Mouse (Mus musculus): ENCODE measurements at regions not wholly inside any gene's neighbourhood (a gene's known extent, or its start where the extent isn't known, plus 50 kb on each side); places are given as distances from the start of the nearest gene placed in this dataset.

DNA sequence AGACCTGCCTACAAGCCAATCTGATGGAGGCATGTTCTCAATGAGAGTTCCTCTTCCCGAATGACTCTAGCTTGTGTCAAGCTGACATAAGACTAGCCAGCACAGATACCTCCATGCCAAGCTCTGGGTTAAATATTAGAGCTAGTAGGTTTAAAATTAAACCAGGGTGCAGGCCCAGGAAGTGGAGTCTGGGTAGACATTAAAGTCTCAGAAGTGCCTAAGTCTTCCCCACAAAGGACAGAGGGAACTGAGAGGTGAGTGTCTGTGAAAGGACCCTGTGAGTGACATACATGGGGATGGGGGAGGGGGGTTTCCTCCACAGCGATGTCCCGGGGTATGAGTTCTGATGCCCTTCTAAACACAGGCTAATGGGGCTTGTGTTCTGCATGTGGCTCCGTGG is 90.2 kb upstream of the Sertad2 start:
- no peaks in the 10 kb centered on the region for H3K36me3 ChIP-seq (ENCODE audit: inconsistent target)
- H3K27ac ChIP-seq: no peak overlapping the region
- H3K79me2 ChIP-seq (ENCODE audit: inconsistent target): no peaks in the 10 kb centered on the region
- no peak overlapping the region for H3K4me3 ChIP-seq (ENCODE audit: inconsistent target)
- 76% methylated on average over 4 of the region's 4 CpGs for WGBS (ENCODE audit: missing documents)

DNA sequence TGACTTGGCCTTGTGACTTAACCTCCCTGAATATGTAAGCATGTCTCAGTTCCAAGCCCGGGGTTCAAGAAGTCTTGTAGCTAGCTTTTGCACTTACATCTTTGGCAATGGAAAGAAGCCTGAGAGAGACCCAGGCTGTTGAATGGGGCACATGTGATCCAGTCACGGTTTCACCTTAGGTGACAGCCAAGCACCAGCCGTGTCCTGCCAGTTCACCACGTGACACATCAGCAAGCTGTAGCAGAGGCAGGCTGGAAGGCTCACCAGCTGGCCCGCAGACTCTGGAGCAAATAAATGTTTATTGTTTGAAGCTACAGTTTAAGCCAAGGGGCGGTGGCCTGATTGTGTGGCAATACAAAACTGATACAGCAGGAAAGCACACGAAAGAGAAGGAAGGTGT is 89.3 kb upstream of the Sertad2 start:
- no peak overlapping the region for H3K4me3 ChIP-seq (ENCODE audit: inconsistent target)
- no peak overlapping the region for H3K27ac ChIP-seq
- H3K79me2 ChIP-seq (ENCODE audit: inconsistent target): no peaks in the 10 kb centered on the region
- 94% methylated on average over 7 of the region's 7 CpGs for WGBS (ENCODE audit: missing documents)
- no peaks in the 10 kb centered on the region for H3K36me3 ChIP-seq (ENCODE audit: inconsistent target)

DNA sequence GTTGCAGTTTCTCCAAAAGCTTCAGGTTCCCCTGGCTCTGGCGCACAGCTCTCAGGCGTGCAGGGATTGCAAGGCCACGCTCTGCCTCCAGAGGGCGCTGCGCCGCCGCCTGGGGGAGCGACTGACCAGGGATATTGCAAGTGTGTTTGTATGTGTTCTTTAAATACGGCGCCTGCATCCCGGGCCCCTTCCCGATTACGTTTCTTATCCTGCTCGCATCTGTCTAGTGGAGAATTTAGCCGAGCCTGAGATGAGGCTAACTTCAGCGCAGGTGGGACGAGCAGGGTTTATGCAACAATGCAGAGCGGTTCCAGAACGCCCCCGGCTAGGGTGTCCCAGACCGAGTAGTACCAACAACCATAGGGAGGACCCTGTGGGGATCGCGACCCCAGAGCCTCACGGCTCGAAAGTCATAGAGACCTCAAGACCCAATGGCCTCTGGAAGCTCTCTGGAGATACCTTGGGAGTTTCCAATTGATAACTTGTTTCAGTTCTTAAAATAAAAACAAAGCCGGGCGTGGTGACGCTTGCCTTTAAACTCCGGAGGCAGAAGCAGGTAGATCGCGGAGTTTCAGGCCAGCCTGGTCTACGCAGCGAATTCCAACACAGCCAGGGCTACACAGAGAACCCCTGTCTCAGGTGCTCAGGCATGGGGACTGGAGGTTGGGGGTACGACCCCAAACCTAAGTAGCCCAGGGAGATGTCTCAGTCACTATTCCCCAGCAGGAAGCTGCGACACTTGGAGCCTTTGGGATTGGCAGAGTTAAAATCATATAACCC is 87.8 kb upstream of the Sertad2 start:
- 2% methylated on average over 34 of the region's 35 CpGs for WGBS (ENCODE audit: missing documents)
- no peaks in the 10 kb centered on the region for H3K79me2 ChIP-seq (ENCODE audit: inconsistent target)

DNA sequence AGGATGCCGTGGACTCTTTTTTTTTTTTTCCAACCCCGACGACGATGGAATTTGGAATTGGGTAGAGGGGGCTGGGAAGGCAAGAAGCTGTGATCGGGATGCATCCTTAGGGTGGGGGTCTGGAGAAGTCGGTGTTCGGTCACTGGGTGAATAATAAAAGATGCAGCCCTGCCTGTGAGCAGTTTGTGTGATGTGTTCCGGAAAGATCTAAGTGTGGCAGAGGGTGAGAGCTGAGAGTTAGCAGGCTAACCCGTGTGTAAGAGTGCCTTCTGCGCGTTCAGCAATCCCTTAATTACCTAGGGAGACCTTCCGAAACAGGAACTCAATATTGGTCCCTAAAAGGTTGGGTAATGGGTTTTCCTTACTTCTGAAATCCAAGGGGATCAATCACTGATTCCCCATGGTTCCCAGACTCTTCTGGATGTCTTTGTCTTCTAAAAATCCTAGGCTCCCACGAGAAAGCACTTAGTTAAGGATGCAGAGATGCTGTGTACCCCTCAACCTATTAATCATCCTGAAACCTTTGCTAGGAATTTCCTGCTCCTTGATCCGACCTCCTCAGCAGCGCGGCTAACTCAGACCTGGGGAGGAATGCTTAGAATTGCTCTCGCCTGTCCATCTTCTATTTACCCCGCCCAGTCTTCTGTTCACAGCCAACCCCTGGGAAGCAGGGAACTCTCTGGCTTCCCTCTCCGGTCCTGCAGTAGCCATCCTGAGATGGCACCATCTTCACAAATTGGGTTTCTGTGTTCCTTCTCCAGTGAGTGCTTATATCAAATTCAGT is 87.0 kb upstream of the Sertad2 start:
- 58% methylated on average over 16 of the region's 19 CpGs for WGBS (ENCODE audit: missing documents)
- Histone ChIP-seq H3K4me3 (ENCODE audit: inconsistent target) (peak overlapping the region; percentile 77; the same call in 1 of the 2 replicates), H3K27ac (no peak overlapping the region), H3K79me2 (ENCODE audit: inconsistent target) (no peaks in the 10 kb centered on the region), H3K36me3 (ENCODE audit: inconsistent target) (no peaks in the 10 kb centered on the region)

More for the DNA sequence above, 87.8 kb upstream of the Sertad2 start:
- H3K27ac ChIP-seq: 0 out of 2 replicates have a peak overlapping the region, but pooled peaks have one; percentile 21
- no peaks in the 10 kb centered on the region for H3K36me3 ChIP-seq (ENCODE audit: inconsistent target)
- peak overlapping the region; percentile 77 for H3K4me3 ChIP-seq (ENCODE audit: inconsistent target)

DNA sequence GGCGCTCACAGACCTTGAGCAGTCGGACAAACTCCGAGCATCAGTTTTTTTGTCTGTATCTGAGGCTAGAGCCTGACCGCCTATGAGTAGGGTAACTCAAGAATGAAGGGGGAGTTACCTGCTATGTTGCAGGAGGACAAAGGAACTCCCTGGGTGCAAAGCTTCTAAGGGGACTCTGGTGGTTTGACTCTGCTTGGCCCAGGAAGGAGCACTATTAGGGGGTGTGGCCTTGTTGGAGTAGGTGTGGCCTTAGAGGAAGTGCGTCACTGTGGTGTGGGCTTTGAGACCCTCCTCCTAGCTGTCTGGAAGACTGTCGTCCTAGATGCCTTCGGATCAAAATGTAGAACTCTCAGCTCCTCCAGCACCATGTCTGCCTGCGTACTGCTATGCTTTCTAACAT is 83.9 kb upstream of the Sertad2 start:
- Histone ChIP-seq H3K4me3 (ENCODE audit: inconsistent target) (no peak overlapping the region), H3K36me3 (ENCODE audit: inconsistent target) (no peaks in the 10 kb centered on the region), H3K27ac (no peak overlapping the region), H3K79me2 (ENCODE audit: inconsistent target) (no peaks in the 10 kb centered on the region)
- WGBS (ENCODE audit: missing documents): 98% methylated on average over 8 of the region's 8 CpGs

- Histone ChIP-seq H3K36me3 (ENCODE audit: inconsistent target) (no peaks in the 10 kb centered on the region), H3K4me3 (ENCODE audit: inconsistent target) (no peak overlapping the region), H3K79me2 (ENCODE audit: inconsistent target) (no peaks in the 10 kb centered on the region), H3K27ac (no peak overlapping the region)
- WGBS (ENCODE audit: missing documents): 88% methylated on average over 7 of the region's 7 CpGs
Measured at GRCm38 (mm10) chr11:20460501-20460921, 82.5 kb upstream of the Sertad2 start.

DNA sequence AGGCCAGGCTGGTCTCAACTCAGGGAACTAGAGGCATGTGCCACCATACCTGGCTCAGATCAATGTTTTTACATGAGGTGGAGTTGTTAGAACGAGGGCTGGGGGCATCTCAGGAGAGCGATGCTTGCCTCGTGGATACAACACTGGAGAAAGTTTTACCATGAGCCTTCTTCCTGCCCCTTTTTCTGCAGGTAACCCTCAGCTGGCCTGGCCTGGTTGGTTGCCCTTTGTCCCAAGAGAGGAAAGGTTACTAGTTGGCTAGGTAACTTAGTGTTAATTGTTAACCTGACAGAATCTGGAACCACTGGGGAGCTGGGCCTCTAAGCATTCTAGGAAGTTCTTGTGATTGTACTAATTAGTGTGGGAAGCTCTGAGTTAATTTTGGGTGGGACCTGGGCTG is 81.0 kb upstream of the Sertad2 start:
- H3K4me3 ChIP-seq (ENCODE audit: inconsistent target): no peak overlapping the region
- no peak overlapping the region for H3K27ac ChIP-seq
- H3K36me3 ChIP-seq (ENCODE audit: inconsistent target): no peaks in the 10 kb centered on the region
- 95% methylated on average over 3 of the region's 3 CpGs for WGBS (ENCODE audit: missing documents)
- no peaks in the 10 kb centered on the region for H3K79me2 ChIP-seq (ENCODE audit: inconsistent target)

DNA sequence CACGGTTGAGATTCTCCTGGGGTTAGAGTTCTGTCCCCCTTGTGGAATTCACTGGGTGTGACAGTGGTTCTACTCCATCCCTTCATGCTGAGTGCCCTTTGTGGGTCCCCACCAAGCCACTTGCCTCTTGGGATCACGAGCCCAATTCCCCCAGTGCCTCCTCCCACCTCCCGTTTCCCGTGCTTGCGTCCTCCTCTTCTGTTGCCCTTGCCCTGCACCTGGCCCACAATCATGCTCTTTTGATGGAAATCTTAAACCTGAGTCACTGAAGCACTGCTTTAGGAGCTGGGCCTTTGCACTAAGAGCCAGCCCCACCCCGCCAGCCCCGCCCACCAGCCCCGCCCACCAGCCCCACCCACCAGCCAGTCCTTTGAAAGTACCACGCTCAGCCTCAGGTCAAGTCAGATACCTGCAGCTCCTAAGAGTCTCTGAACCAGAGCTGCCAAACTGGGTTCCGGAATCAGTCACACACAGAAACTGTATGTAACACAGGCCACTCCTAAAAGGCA is 79.8 kb upstream of the Sertad2 start:
- 92% methylated on average over 7 of the region's 10 CpGs for WGBS (ENCODE audit: missing documents)
- H3K4me3 ChIP-seq (ENCODE audit: inconsistent target): no peak overlapping the region
- H3K36me3 ChIP-seq (ENCODE audit: inconsistent target): no peaks in the 10 kb centered on the region
- no peaks in the 10 kb centered on the region for H3K79me2 ChIP-seq (ENCODE audit: inconsistent target)
- no peak overlapping the region for H3K27ac ChIP-seq

GRCm38 (mm10) chr11:20464564-20464963 is 78.5 kb upstream of the Sertad2 start:
- no peaks in the 10 kb centered on the region for H3K36me3 ChIP-seq (ENCODE audit: inconsistent target)
- H3K4me3 ChIP-seq (ENCODE audit: inconsistent target): no peak overlapping the region
- H3K79me2 ChIP-seq (ENCODE audit: inconsistent target): no peaks in the 10 kb centered on the region
- H3K27ac ChIP-seq: no peak overlapping the region
- 61% methylated on average over 8 of the region's 8 CpGs for WGBS (ENCODE audit: missing documents)

- H3K27ac ChIP-seq: peak overlapping the region; percentile 46; the same call in 1 of the 2 replicates
- H3K4me3 ChIP-seq (ENCODE audit: inconsistent target): no peak overlapping the region
- no peaks in the 10 kb centered on the region for H3K79me2 ChIP-seq (ENCODE audit: inconsistent target)
- H3K36me3 ChIP-seq (ENCODE audit: inconsistent target): no peaks in the 10 kb centered on the region
- WGBS (ENCODE audit: missing documents): 98% methylated on average over 4 of the region's 4 CpGs
Measured at GRCm38 (mm10) chr11:20466591-20466990, 76.5 kb upstream of the Sertad2 start.

DNA sequence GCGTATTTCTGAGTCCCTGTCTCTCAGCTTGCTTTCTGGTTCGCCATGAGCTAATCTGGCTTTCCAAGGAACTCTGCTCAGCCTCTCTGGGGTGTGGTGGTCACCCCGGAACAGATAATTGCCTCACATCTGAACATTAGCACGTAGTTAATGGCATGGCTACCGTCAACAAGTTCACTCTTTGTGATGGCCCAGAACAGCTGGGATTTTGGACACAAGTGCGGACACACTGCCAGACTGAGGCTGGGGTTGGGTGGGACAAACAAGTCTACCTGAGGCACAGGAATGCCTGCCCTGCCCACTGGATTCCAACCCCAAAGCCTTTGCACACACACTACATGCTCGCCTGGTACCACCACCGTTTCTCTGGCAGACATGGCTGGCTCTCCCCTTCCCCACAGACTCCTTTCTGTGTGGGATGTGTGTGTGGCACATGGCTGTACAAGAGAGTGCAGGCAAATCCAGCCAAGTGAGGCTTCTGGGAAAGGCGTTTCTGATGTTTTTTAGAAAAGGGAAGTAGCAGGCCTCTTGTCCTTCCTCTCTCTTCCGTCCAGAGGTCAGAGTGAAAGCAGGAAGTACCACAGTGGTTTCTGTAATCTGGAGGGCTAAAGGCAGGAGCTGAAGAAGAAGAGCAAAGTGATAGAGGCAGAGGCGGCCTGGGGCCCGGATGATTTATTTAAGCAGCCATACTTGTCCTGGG is 74.6 kb upstream of the Sertad2 start:
- no peaks in the 10 kb centered on the region for H3K79me2 ChIP-seq (ENCODE audit: inconsistent target)

GRCm38 (mm10) chr11:20469368-20469767 is 73.7 kb upstream of the Sertad2 start:
- 69% methylated on average over 5 of the region's 5 CpGs for WGBS (ENCODE audit: missing documents)
- Histone ChIP-seq H3K79me2 (ENCODE audit: inconsistent target) (no peaks in the 10 kb centered on the region), H3K4me3 (ENCODE audit: inconsistent target) (no peak overlapping the region), H3K36me3 (ENCODE audit: inconsistent target) (no peaks in the 10 kb centered on the region), H3K27ac (peak overlapping the region; percentile 90)

More for the DNA sequence above, 74.6 kb upstream of the Sertad2 start:
- peak overlapping the region; percentile 90 for H3K27ac ChIP-seq
- no peaks in the 10 kb centered on the region for H3K36me3 ChIP-seq (ENCODE audit: inconsistent target)
- H3K4me3 ChIP-seq (ENCODE audit: inconsistent target): no peak overlapping the region
- WGBS (ENCODE audit: missing documents): 51% methylated on average over 10 of the region's 12 CpGs

- Histone ChIP-seq H3K27ac (no peak overlapping the region), H3K79me2 (ENCODE audit: inconsistent target) (no peaks in the 10 kb centered on the region), H3K36me3 (ENCODE audit: inconsistent target) (no peaks in the 10 kb centered on the region), H3K4me3 (ENCODE audit: inconsistent target) (no peak overlapping the region)
- WGBS (ENCODE audit: missing documents): 97% methylated on average over 6 of the region's 6 CpGs
Measured at GRCm38 (mm10) chr11:20470396-20470795, 72.7 kb upstream of the Sertad2 start.

DNA sequence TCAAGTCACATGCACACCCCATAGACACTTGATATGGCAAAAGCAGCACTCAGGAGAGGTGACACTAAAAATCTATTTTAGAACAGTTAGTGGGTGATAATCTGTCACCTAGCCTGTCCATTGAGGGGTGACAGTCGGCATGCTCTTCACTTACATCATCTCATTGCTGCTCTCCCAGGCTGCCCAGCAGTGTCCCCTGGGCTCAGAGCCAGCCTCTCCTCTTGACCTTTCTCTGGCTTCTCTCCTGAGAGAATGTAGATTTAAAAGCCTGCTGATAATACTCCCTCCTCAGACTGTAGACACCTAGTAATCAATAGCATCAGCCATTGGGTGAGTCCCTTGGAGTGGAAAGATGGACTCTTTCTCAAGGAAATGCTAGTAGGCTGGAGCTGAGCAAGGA is 70.7 kb upstream of the Sertad2 start:
- Histone ChIP-seq H3K36me3 (ENCODE audit: inconsistent target) (no peaks in the 10 kb centered on the region), H3K79me2 (ENCODE audit: inconsistent target) (no peaks in the 10 kb centered on the region), H3K27ac (no peak overlapping the region), H3K4me3 (ENCODE audit: inconsistent target) (no peak overlapping the region)
- WGBS (ENCODE audit: missing documents): 100% methylated on average over 1 of the region's 1 CpGs
